Mouse (Mus musculus) forebrain, embryonic 14.5 days (tissue): ENCODE results near the gene Abt1. TPM values are rescaled to one million over a fixed set of nuclear protein-coding genes. Genes with fewer than 3 reads are reported as not detected.

Experiments used
- ATAC-seq: fragments of 200-750 bp; cut with Nextera tagmentation; 2 replicates; pipeline ENCODE4 v1.8.0; 2017; ENCODE audit warnings: mild to moderate bottlenecking, moderate library complexity
- DNase-seq: peaks from one replicate; pipeline ENCODE4 v3.0.0-alpha.2; 2015; ENCODE audit warnings: low spot score
- H3K27ac ChIP-seq: fragments of 300-500 bp; sonication (generic); 2 replicates; pipeline ENCODE4 v1.5.1; 2014; ENCODE audit warnings: low read depth, mild to moderate bottlenecking, control low read depth, low read length, moderate library complexity
- H3K27me3 ChIP-seq: fragments of 300-500 bp; sonication (generic); replicated peaks from 2 replicates; pipeline ENCODE4 v1.6.1; 2014; ENCODE audit warnings: low read length, control low read depth, mixed read lengths; ENCODE audit not compliant: control insufficient read depth, insufficient read depth
- H3K36me3 ChIP-seq: fragments of 300-500 bp; sonication (generic); 2 replicates; pipeline ENCODE4 v1.6.1; 2014; ENCODE audit warnings: low read length, control low read depth; ENCODE audit not compliant: control insufficient read depth, insufficient read depth
- H3K4me1 ChIP-seq: fragments of 300-500 bp; sonication (generic); 2 replicates; pipeline ENCODE4 v1.6.1; 2014; ENCODE audit warnings: antibody characterized with exemption, low read length, control low read depth; ENCODE audit not compliant: control insufficient read depth, insufficient read depth
- H3K4me2 ChIP-seq: fragments of 300-500 bp; sonication (generic); 2 replicates; pipeline ENCODE4 v1.6.1; 2014; ENCODE audit warnings: mild to moderate bottlenecking, control low read depth, low read length
- H3K4me3 ChIP-seq: fragments of 300-500 bp; sonication (generic); 2 replicates; pipeline ENCODE4 v1.5.1; 2014; ENCODE audit warnings: low read depth, low read length, control low read depth
- H3K9ac ChIP-seq: fragments of 300-500 bp; sonication (generic); 2 replicates; pipeline ENCODE4 v1.6.1; 2014; ENCODE audit warnings: mild to moderate bottlenecking, low read length, control low read depth, moderate library complexity
- H3K9me3 ChIP-seq: fragments of 300-500 bp; sonication (generic); replicated peaks from 2 replicates; pipeline ENCODE4 v1.6.1; 2016; ENCODE audit warnings: low read length, control low read depth, mixed read lengths; ENCODE audit not compliant: control insufficient read depth
- WGBS: fragments of 180-500 bp; shearing (Covaris S2); extraction: QIAGEN DNeasy Blood & Tissue Kit; methylation state at CpG from one replicate; pipeline ENCODE4 v1.1.7; 2014; 5-methylcytosine and 5-hydroxymethylcytosine counted together
- polyA plus RNA-seq: library from polyadenylated mRNA; unstranded; fragments of >200 nt; fragmentation: Nextera tagmentation; extraction: Ambion mirVana; gene quantifications from 2 replicates; pipeline ENCODE4 v1.2.1, GENCODE M21; 2014

Gene Abt1
- polyA plus RNA-seq, 1 experiment from 2014 or later = 13.8 TPM

DNA sequence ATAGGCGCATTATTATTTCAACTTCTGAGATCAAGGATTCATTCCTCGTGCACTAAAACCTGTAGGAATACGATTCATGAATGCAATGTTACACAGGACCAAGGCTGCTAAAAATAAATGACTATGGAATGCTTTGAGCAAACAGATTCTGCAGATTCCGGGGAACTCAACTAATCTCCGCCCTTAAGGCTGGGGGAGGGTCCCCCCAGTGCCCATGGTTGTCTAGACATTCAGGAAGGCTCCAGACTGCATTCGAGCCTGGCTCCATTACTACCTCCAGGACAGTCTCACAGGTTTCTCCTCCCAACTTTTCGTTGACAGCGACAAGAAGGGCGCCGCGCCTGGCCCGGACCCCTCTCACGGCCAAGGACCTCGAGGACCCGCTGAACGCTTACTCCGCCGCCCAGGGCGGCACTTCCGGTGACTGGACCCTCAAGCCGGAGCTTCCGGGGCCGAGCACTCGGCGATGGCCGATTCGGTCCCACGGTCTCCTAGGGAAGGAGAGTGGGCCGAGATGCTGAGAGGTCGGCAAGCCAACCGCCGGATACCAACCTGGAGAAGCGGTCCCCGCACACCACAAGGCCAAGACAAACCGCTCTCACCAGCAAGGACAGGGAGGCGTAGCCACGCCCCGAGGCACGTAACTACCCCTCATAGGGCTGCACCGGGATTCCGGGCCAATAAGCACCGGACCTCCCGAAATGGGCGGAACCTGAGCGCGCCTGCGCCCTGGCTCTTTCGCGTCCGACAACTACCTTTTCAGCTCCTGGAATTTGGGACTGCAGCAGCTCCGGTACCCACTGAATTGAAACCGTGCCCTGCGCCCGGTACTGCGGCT is 54.9 kb downstream of the Abt1 start, which contains the start of gene Zfp322a:
Gene Zfp322a, minus strand, starts transcription at position 626 of the 838 bp plus-strand sequence.
- Histone ChIP-seq H3K36me3 (peaks cover 15% of the 10 kb centered on the region), H3K4me1 (peaks cover 18% of the 10 kb centered on the region), H3K4me3 (peak within 1 kb of the TSS; percentile 79), H3K9ac (peak within 1 kb of the TSS; percentile 86), H3K27me3 (no peaks in the 10 kb centered on the region), H3K4me2 (peak within 1 kb of the TSS; percentile 79), H3K9me3 (no peaks in the 10 kb centered on the region), H3K27ac (peak within 1 kb of the TSS; percentile 94)
- under 1% methylated on average over 51 of the region's 55 CpGs for WGBS
- DNase-seq (peak; percentile 99), ATAC-seq (peak; percentile 100)

Other genes starting within 250 kb of the Abt1 start
- gene Vmn1r220, start 235.9 kb downstream of the Abt1 start, polyA plus RNA-seq = not detected in 2 replicates
- not detected in 2 replicates for gene Vmn1r221, start 209.7 kb downstream of the Abt1 start, polyA plus RNA-seq
- not detected in 2 replicates for gene Vmn1r222, start 187.9 kb downstream of the Abt1 start, polyA plus RNA-seq
- gene Vmn1r223, start 176.7 kb downstream of the Abt1 start, polyA plus RNA-seq = not detected in 2 replicates
- gene Zfp322a, start 54.7 kb downstream of the Abt1 start, polyA plus RNA-seq = 49.6 and 59.5 TPM in 2 replicates
- 0.22 TPM in 1 of 2 replicates, not detected in the other for gene Btn1a1, start 42.0 kb upstream of the Abt1 start, polyA plus RNA-seq
- gene Btn2a2, start 65.0 kb upstream of the Abt1 start, polyA plus RNA-seq = 0.10 TPM in 1 of 2 replicates, not detected in the other
- gene Hist1h4h, start 107.2 kb upstream of the Abt1 start, polyA plus RNA-seq = 4.3 and 7.1 TPM in 2 replicates
- gene Hist1h2af, start 110.0 kb upstream of the Abt1 start, polyA plus RNA-seq = 1.9 and 4.4 TPM in 2 replicates
- 2.2 and 5.3 TPM in 2 replicates for gene Hist1h3g, start 111.6 kb upstream of the Abt1 start, polyA plus RNA-seq
- gene Hist1h2bh, start 119.5 kb upstream of the Abt1 start, polyA plus RNA-seq = 0.30 and 0.32 TPM in 2 replicates
- 0.62 and 0.89 TPM in 2 replicates for gene Hist1h3f, start 120.2 kb upstream of the Abt1 start, polyA plus RNA-seq
- gene Hist1h4f, start 127.8 kb upstream of the Abt1 start, polyA plus RNA-seq = not detected in 2 replicates
- gene Hist1h1d, start 129.4 kb upstream of the Abt1 start, polyA plus RNA-seq = 0.36 and 0.52 TPM in 2 replicates
- gene Hist1h3e, start 138.5 kb upstream of the Abt1 start, polyA plus RNA-seq = 3.4 and 5.7 TPM in 2 replicates
- gene Hist1h2ae, start 147.4 kb upstream of the Abt1 start, polyA plus RNA-seq = 65.4 and 105 TPM in 2 replicates
- gene Hist1h2bg, start 147.5 kb upstream of the Abt1 start, polyA plus RNA-seq = 2.3 and 4.3 TPM in 2 replicates
- 1.2 and 3.9 TPM in 2 replicates for gene Hist1h2bf, start 150.3 kb upstream of the Abt1 start, polyA plus RNA-seq
- gene Hist1h2ad, start 150.5 kb upstream of the Abt1 start, polyA plus RNA-seq = 2.2 and 3.2 TPM in 2 replicates
- 5.8 and 5.9 TPM in 2 replicates for gene Hist1h3d, start 151.9 kb upstream of the Abt1 start, polyA plus RNA-seq
- gene Hist1h4d, start 157.7 kb upstream of the Abt1 start, polyA plus RNA-seq = 61.0 and 106 TPM in 2 replicates
- gene Hist1h2be, start 197.3 kb upstream of the Abt1 start, polyA plus RNA-seq = 1.2 and 1.8 TPM in 2 replicates
- gene Hist1h1e, start 198.7 kb upstream of the Abt1 start, polyA plus RNA-seq = 12.2 and 17.8 TPM in 2 replicates